Mouse (Mus musculus) hindbrain, embryonic 10.5 days (tissue): ENCODE measurements around the gene Abhd12. TPM values are rescaled to one million over a fixed set of nuclear protein-coding genes. Genes with fewer than 3 reads are reported as not detected.

Source experiments
- DNase-seq: peaks from one replicate; pipeline ENCODE4 v3.0.0-alpha.2; 2017; ENCODE audit warnings: low spot score
- H3K27ac ChIP-seq: fragments of 300-500 bp; sonication (generic); 2 replicates; pipeline ENCODE4 v1.5.1; 2016; ENCODE audit warnings: mild to moderate bottlenecking, moderate library complexity
- H3K27me3 ChIP-seq: fragments of 300-500 bp; sonication (generic); 2 replicates; pipeline ENCODE4 v1.6.1; 2016; ENCODE audit warnings: mild to moderate bottlenecking; ENCODE audit not compliant: poor library complexity, insufficient read depth, severe bottlenecking
- H3K36me3 ChIP-seq: fragments of 300-500 bp; sonication (generic); 2 replicates; pipeline ENCODE4 v1.6.1; 2016; ENCODE audit warnings: mild to moderate bottlenecking, moderate library complexity
- H3K4me1 ChIP-seq: fragments of 300-500 bp; sonication (generic); replicated peaks from 2 replicates; pipeline ENCODE4 v1.6.1; 2016; ENCODE audit warnings: mild to moderate bottlenecking
- H3K4me3 ChIP-seq: fragments of 300-500 bp; sonication (generic); 2 replicates; pipeline ENCODE4 v1.5.1; 2016; ENCODE audit warnings: mild to moderate bottlenecking, moderate library complexity
- H3K9me3 ChIP-seq: fragments of 300-500 bp; sonication (generic); 2 replicates; pipeline ENCODE4 v1.6.1; 2016; ENCODE audit warnings: mild to moderate bottlenecking, moderate library complexity
- WGBS: fragments of 180-500 bp; shearing (Covaris S2); methylation state at CpG from one replicate; pipeline ENCODE4 v1.1.7; 2016; 5-methylcytosine and 5-hydroxymethylcytosine counted together
- polyA plus RNA-seq: library from polyadenylated mRNA; unstranded; fragments of >200 nt; fragmentation: Nextera tagmentation; extraction: Ambion mirVana; gene quantifications from 2 replicates; pipeline ENCODE4 v1.2.1, GENCODE M21; 2016

The Abhd12 gene
- polyA plus RNA-seq, 1 experiment from 2014 or later: 55.4 TPM

- Histone ChIP-seq H3K4me1 (no peaks in the 10 kb centered on the region), H3K4me3 (no peak overlapping the region), H3K9me3 (no peaks in the 10 kb centered on the region), H3K27me3 (no peaks in the 10 kb centered on the region), H3K27ac (no peak overlapping the region), H3K36me3 (peaks cover 88% of the 10 kb centered on the region)
- no peak for DNase-seq
- 93% methylated on average over 6 of the region's 6 CpGs for WGBS
These were observed 95.7 kb downstream of the Abhd12 start for GRCm38 (mm10) chr2:150808812-150809211.

GRCm38 (mm10) chr2:150808381-150808780 is 96.2 kb downstream of the Abhd12 start:
- Histone ChIP-seq H3K9me3 (no peaks in the 10 kb centered on the region), H3K27me3 (no peaks in the 10 kb centered on the region), H3K4me3 (no peak overlapping the region), H3K4me1 (no peaks in the 10 kb centered on the region), H3K27ac (no peak overlapping the region), H3K36me3 (peaks cover 84% of the 10 kb centered on the region)
- WGBS: 85% methylated on average over 6 of the region's 6 CpGs
- no peak for DNase-seq

- Histone ChIP-seq H3K36me3 (peaks cover 73% of the 10 kb centered on the region), H3K4me1 (no peaks in the 10 kb centered on the region), H3K27ac (no peak overlapping the region), H3K9me3 (no peaks in the 10 kb centered on the region), H3K27me3 (no peaks in the 10 kb centered on the region), H3K4me3 (no peak overlapping the region)
- WGBS: 95% methylated on average over 1 of the region's 1 CpGs
- DNase-seq: no peak
These were observed 101.5 kb downstream of the Abhd12 start for GRCm38 (mm10) chr2:150803035-150803434.

- Histone ChIP-seq H3K36me3 (peaks cover 71% of the 10 kb centered on the region), H3K4me3 (no peak overlapping the region), H3K27me3 (no peaks in the 10 kb centered on the region), H3K27ac (no peak overlapping the region), H3K9me3 (no peaks in the 10 kb centered on the region), H3K4me1 (no peaks in the 10 kb centered on the region)
- no peak for DNase-seq
- WGBS: 94% methylated on average over 5 of the region's 5 CpGs
These were observed 103.9 kb downstream of the Abhd12 start for GRCm38 (mm10) chr2:150800616-150801015.

GRCm38 (mm10) chr2:150798084-150798483 is 106.5 kb downstream of the Abhd12 start:
- 91% methylated on average over 7 of the region's 7 CpGs for WGBS
- DNase-seq: no peak

GRCm38 (mm10) chr2:150793320-150793719 is 111.2 kb downstream of the Abhd12 start:
- H3K27ac ChIP-seq: no peak overlapping the region
- H3K4me1 ChIP-seq: peaks cover 6% of the 10 kb centered on the region
- no peak overlapping the region for H3K4me3 ChIP-seq
- no peaks in the 10 kb centered on the region for H3K9me3 ChIP-seq
- WGBS: 89% methylated on average over 4 of the region's 4 CpGs
- H3K27me3 ChIP-seq: no peaks in the 10 kb centered on the region
- DNase-seq: no peak
- H3K36me3 ChIP-seq: peaks cover 57% of the 10 kb centered on the region

More at GRCm38 (mm10) chr2:150798084-150798483, 106.5 kb downstream of the Abhd12 start:
- Histone ChIP-seq H3K4me3 (no peak overlapping the region), H3K4me1 (no peaks in the 10 kb centered on the region), H3K27me3 (no peaks in the 10 kb centered on the region), H3K27ac (no peak overlapping the region), H3K9me3 (no peaks in the 10 kb centered on the region), H3K36me3 (peaks cover 77% of the 10 kb centered on the region)

- no peak overlapping the region for H3K27ac ChIP-seq
- peaks cover 14% of the 10 kb centered on the region; the same call in 1 of the 2 replicates for H3K27me3 ChIP-seq
- H3K4me3 ChIP-seq: no peak overlapping the region
- peaks cover 24% of the 10 kb centered on the region for H3K36me3 ChIP-seq
- 73% methylated on average over 4 of the region's 4 CpGs for WGBS
- peaks cover 24% of the 10 kb centered on the region for H3K4me1 ChIP-seq
- DNase-seq: no peak
- no peaks in the 10 kb centered on the region for H3K9me3 ChIP-seq
These were observed 115.6 kb downstream of the Abhd12 start for GRCm38 (mm10) chr2:150788768-150789550.

GRCm38 (mm10) chr2:150787234-150787771 is 117.2 kb downstream of the Abhd12 start:
- Histone ChIP-seq H3K4me1 (peaks cover 24% of the 10 kb centered on the region), H3K27me3 (peaks cover 15% of the 10 kb centered on the region; the same call in 1 of the 2 replicates), H3K36me3 (peaks cover 9% of the 10 kb centered on the region), H3K27ac (peak overlapping the region; percentile 87), H3K4me3 (peak overlapping the region; percentile 82), H3K9me3 (no peaks in the 10 kb centered on the region)
- peak; percentile 55 for DNase-seq
- under 1% methylated on average over 23 of the region's 23 CpGs for WGBS

GRCm38 (mm10) chr2:150786251-150787180 is 118.0 kb downstream of the Abhd12 start, which contains the start of gene Pygb:
Gene Pygb, plus strand, starts transcription at chr2:150786735.
- H3K9me3 ChIP-seq: no peaks in the 10 kb centered on the region
- H3K4me3 ChIP-seq: peak within 1 kb of the TSS; percentile 82
- H3K27ac ChIP-seq: peak within 1 kb of the TSS; percentile 87
- H3K27me3 ChIP-seq: peaks cover 15% of the 10 kb centered on the region; the same call in 1 of the 2 replicates
- H3K4me1 ChIP-seq: peaks cover 24% of the 10 kb centered on the region
- H3K36me3 ChIP-seq: 0 out of 2 replicates have a peak, but pooled peaks cover 6% of the 10 kb centered on the region
- DNase-seq: peak; percentile 91
- 3% methylated on average over 58 of the region's 58 CpGs for WGBS

GRCm38 (mm10) chr2:150782801-150783200 is 121.7 kb downstream of the Abhd12 start:
- no peaks in the 10 kb centered on the region for H3K9me3 ChIP-seq
- 81% methylated on average over 2 of the region's 2 CpGs for WGBS
- DNase-seq: no peak

More at GRCm38 (mm10) chr2:150782801-150783200, 121.7 kb downstream of the Abhd12 start:
- Histone ChIP-seq H3K36me3 (no peaks in the 10 kb centered on the region), H3K4me3 (no peak overlapping the region), H3K4me1 (peaks cover 13% of the 10 kb centered on the region), H3K27me3 (peaks cover 13% of the 10 kb centered on the region; the same call in 1 of the 2 replicates), H3K27ac (no peak overlapping the region)
